Mouse (Mus musculus) liver, postnatal 0 days (tissue): ENCODE results near the gene Hba-x. TPM values are rescaled to one million over a fixed set of nuclear protein-coding genes. Genes with fewer than 3 reads are reported as not detected.
"Not testable (repeated sequence)": the region's sequence is repeated elsewhere in the genome, so short reads cannot be mapped to it uniquely, and the experiment has no call there.

ENCODE experiments used
- ATAC-seq: fragments of 200-750 bp; cut with Nextera tagmentation; 2 replicates; pipeline ENCODE4 v1.8.0; 2017; ENCODE audit warnings: mild to moderate bottlenecking, moderate library complexity
- DNase-seq: peaks from one replicate; pipeline ENCODE4 v3.0.0-alpha.2; 2016
- H3K27ac ChIP-seq: fragments of 300-500 bp; sonication (generic); 2 replicates; pipeline ENCODE4 v1.5.1; 2014; ENCODE audit warnings: antibody characterized with exemption, moderate library complexity, mild to moderate bottlenecking, low read depth
- H3K27me3 ChIP-seq: fragments of 300-500 bp; sonication (generic); 2 replicates; pipeline ENCODE4 v1.6.1; 2014; ENCODE audit warnings: low read length, control low read depth, mixed read lengths; ENCODE audit not compliant: insufficient read depth
- H3K36me3 ChIP-seq: fragments of 300-500 bp; sonication (generic); replicated peaks from 2 replicates; pipeline ENCODE4 v1.6.1; 2014; ENCODE audit warnings: mild to moderate bottlenecking, control low read depth, low read length, moderate library complexity, mixed read lengths; ENCODE audit not compliant: insufficient read depth
- H3K4me1 ChIP-seq: fragments of 300-500 bp; sonication (generic); 2 replicates; pipeline ENCODE4 v1.6.1; 2014; ENCODE audit warnings: antibody characterized with exemption, mild to moderate bottlenecking, control low read depth; ENCODE audit not compliant: insufficient read depth
- H3K4me2 ChIP-seq: fragments of 300-500 bp; sonication (generic); 2 replicates; pipeline ENCODE4 v1.6.1; 2014; ENCODE audit warnings: low read depth, mild to moderate bottlenecking, low read length, moderate library complexity, mixed read lengths
- H3K4me3 ChIP-seq: fragments of 300-500 bp; sonication (generic); 2 replicates; pipeline ENCODE4 v1.5.1; 2014; ENCODE audit warnings: low read depth, low read length
- H3K9ac ChIP-seq: fragments of 300-500 bp; sonication (generic); replicated peaks from 2 replicates; pipeline ENCODE4 v1.6.1; 2014; ENCODE audit warnings: mild to moderate bottlenecking, moderate library complexity
- H3K9me3 ChIP-seq: fragments of 300-500 bp; sonication (generic); 2 replicates; pipeline ENCODE4 v1.6.1; 2016; ENCODE audit warnings: mild to moderate bottlenecking, control low read depth, low read length, mixed read lengths
- CTCF ChIP-seq: sonication (generic); IDR thresholded peaks from 2 replicates; pipeline ENCODE4 v1.5.1; 2016; ENCODE audit warnings: antibody characterized with exemption, low read depth
- EP300 ChIP-seq: IDR thresholded peaks from 2 replicates; pipeline ENCODE4 v1.6.1; 2016; ENCODE audit warnings: antibody characterized with exemption, low read depth, mild to moderate bottlenecking
- WGBS: fragments of 180-500 bp; shearing (Covaris S2); extraction: QIAGEN DNeasy Blood & Tissue Kit; methylation state at CpG from one replicate; pipeline ENCODE4 v1.1.7; 2014; ENCODE audit not compliant: insufficient replicate concordance; 5-methylcytosine and 5-hydroxymethylcytosine counted together
- polyA plus RNA-seq: library from polyadenylated mRNA; unstranded; fragments of >200 nt; fragmentation: Nextera tagmentation; extraction: Ambion mirVana; gene quantifications from 2 replicates; pipeline ENCODE4 v1.2.1, GENCODE M21; 2015

The Hba-x gene
- polyA plus RNA-seq, 1 experiment from 2014 or later = 5.6 TPM

GRCm38 (mm10) chr11:32286695-32287492, 10.7 kb downstream of the Hba-x start, which contains the start of gene Hbq1b:
Hbq1b (plus strand) TSS chr11:32286965.
- not testable (repeated sequence) for H3K4me1 ChIP-seq, H3K9me3 ChIP-seq, H3K27me3 ChIP-seq, H3K36me3 ChIP-seq
- peak; percentile 24 for ATAC-seq
- H3K27ac ChIP-seq = peak within 1 kb of the TSS; percentile 76
- peak within 1 kb of the TSS; percentile 72 for H3K4me2 ChIP-seq
- H3K9ac ChIP-seq = peak within 1 kb of the TSS; percentile 62
- peak within 1 kb of the TSS; percentile 39 for H3K4me3 ChIP-seq
- DNase-seq = peak; percentile 80
- TF ChIP-seq EP300 = peak; percentile 69
- peak; percentile 88 for TF ChIP-seq CTCF
- WGBS = 19% methylated on average over 30 of the region's 33 CpGs

DNA sequence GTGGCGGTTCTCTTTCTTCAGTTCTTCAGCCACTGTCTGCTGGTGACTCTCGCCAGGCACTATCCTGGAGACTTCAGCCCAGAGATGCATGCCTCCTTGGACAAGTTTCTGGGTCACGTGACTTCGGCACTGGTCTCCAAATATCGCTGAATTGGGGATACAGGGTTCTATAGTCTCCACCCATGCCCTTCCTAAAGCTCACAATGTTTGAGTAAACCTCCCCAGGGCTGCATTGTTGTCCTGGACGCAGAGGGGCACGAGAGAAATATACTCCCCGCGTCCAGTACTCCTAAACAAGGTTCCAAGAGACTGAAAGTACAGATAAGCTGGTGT, 11.3 kb downstream of the Hba-x start:
- DNase-seq = no peak
- TF ChIP-seq EP300 (no peak), CTCF (no peak)
- H3K4me3 ChIP-seq = peak overlapping the region; percentile 39

GRCm38 (mm10) chr11:32292819-32293218, 16.6 kb downstream of the Hba-x start:
- Histone ChIP-seq H3K9ac (peak overlapping the region; percentile 55; the same call in 1 of the 2 replicates), H3K4me1 (peaks cover 10% of the 10 kb centered on the region), H3K27ac (peak overlapping the region; percentile 90), H3K4me2 (peak overlapping the region; percentile 46; the same call in 1 of the 2 replicates)
- H3K9me3 ChIP-seq, H3K36me3 ChIP-seq, DNase-seq, H3K27me3 ChIP-seq, H3K4me3 ChIP-seq, ATAC-seq: not testable (repeated sequence)
- 0 out of 2 replicates have a peak, but pooled peaks have one; percentile 35 for TF ChIP-seq EP300
- 69% methylated on average over 4 of the region's 4 CpGs for WGBS

More for the DNA sequence above, 11.3 kb downstream of the Hba-x start:
- 0 out of 2 replicates have a peak, but pooled peaks cover 2% of the 10 kb centered on the region for H3K36me3 ChIP-seq
- H3K9me3 ChIP-seq = no peaks in the 10 kb centered on the region
- H3K4me2 ChIP-seq = peak overlapping the region; percentile 72
- peak overlapping the region; percentile 76 for H3K27ac ChIP-seq
- ATAC-seq = no peak
- WGBS = 59% methylated on average over 9 of the region's 9 CpGs
- H3K9ac ChIP-seq = peak overlapping the region; percentile 62
- H3K27me3 ChIP-seq = 0 out of 2 replicates have a peak, but pooled peaks cover 3% of the 10 kb centered on the region
- H3K4me1 ChIP-seq = no peaks in the 10 kb centered on the region; the same call in 1 of the 2 replicates

GRCm38 (mm10) chr11:32293479-32293878, 17.3 kb downstream of the Hba-x start:
- peak; percentile 12 for ATAC-seq

DNA sequence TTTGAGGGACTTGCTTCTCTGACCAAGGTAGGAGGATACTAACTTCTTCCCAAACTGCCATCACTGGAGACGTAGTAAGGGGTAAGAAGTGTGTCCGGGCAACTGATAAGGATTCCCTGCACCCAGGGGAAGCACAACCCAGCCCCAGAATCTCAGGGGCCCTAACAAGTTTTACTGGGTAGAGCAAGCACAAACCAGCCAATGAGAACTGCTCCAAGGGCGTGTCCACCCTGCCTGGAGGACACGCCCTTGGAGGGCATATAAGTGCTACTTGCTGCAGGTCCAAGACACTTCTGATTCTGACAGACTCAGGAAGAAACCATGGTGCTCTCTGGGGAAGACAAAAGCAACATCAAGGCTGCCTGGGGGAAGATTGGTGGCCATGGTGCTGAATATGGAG, 20.0 kb downstream of the Hba-x start, which contains the start of gene Hba-a2:
Hba-a2 (plus strand) TSS at position 287 of the 400 bp plus-strand sequence.
- Histone ChIP-seq H3K4me1 (peaks cover 10% of the 10 kb centered on the region), H3K4me3 (peak within 1 kb of the TSS; percentile 43), H3K27ac (peak within 1 kb of the TSS; percentile 90), H3K4me2 (peak within 1 kb of the TSS; percentile 55), H3K9ac (peak within 1 kb of the TSS; percentile 60)
- not testable (repeated sequence) for DNase-seq, H3K27me3 ChIP-seq, H3K9me3 ChIP-seq, H3K36me3 ChIP-seq
- ATAC-seq = peak; percentile 88
- no CpG with 5 or more reads among the region's 4 CpGs for WGBS

More at GRCm38 (mm10) chr11:32293479-32293878, 17.3 kb downstream of the Hba-x start:
- Histone ChIP-seq H3K9ac (peak overlapping the region; percentile 55; the same call in 1 of the 2 replicates), H3K27ac (peak overlapping the region; percentile 90), H3K4me2 (peak overlapping the region; percentile 55), H3K4me1 (peaks cover 10% of the 10 kb centered on the region)
- TF ChIP-seq EP300 = peak; percentile 88
- H3K9me3 ChIP-seq, H3K27me3 ChIP-seq, H3K36me3 ChIP-seq, DNase-seq, H3K4me3 ChIP-seq: not testable (repeated sequence)
- WGBS = 47% methylated on average over 3 of the region's 3 CpGs

DNA sequence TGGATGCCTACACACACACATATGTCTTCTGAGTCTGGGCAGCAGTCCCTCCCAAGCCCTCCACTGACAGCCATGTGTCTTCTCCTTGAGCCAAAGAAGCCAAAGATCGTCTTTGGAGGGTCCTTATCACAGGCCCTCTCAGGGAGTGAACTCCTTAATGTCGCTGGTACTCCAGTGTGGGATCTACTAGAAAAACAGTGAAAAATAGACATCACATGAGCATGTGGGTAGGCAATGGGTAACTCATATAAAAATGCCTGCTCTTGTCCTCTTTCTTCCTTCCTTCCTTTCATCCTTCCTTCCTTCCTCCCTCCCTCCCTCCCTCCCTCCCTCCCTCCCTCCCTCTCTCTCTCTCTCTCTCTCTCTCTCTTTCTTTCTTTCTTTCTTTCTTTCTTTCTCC, 21.2 kb downstream of the Hba-x start:
- not testable (repeated sequence) for H3K27me3 ChIP-seq, ATAC-seq, H3K9me3 ChIP-seq, H3K36me3 ChIP-seq, DNase-seq
- Histone ChIP-seq H3K4me2 (peak overlapping the region; percentile 44; the same call in 1 of the 2 replicates), H3K9ac (peak overlapping the region; percentile 60; the same call in 1 of the 2 replicates), H3K27ac (peak overlapping the region; percentile 66), H3K4me1 (peaks cover 10% of the 10 kb centered on the region), H3K4me3 (peak overlapping the region; percentile 43)
- 40% methylated on average over 2 of the region's 2 CpGs for WGBS
